Mouse (Mus musculus) CD4-positive, CD25-positive, alpha-beta regulatory T cell, adult 2 months (primary cell): ENCODE results near the gene Olfr1106.

Experiments used
- DNase-seq: peaks from one replicate; pipeline ENCODE4 v3.0.0-alpha.2; 2012; ENCODE audit warnings: low read depth, low spot score

Olfr1106 gene

DNA sequence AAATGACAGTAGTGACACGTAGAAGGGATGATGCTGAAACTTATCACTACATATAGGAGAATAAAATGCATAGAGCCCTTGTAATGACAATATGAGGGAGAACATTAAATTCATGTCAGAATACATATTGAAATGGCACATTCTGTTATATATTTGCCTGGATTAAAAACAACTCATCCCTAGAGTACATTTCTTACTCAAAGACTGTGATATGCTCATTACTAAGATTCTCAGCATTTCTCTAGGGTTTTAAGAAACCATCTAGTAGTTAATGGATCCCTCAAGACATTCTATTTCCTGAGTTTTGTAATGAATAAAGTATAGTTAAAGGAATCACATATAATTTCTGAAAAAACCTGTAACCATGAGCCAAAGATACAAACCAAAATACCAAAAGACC is at the start of gene Olfr1106:
TSS of gene Olfr1106 (minus strand) at position 101 of the 400 bp plus-strand sequence.
- DNase-seq: no peak

DNA sequence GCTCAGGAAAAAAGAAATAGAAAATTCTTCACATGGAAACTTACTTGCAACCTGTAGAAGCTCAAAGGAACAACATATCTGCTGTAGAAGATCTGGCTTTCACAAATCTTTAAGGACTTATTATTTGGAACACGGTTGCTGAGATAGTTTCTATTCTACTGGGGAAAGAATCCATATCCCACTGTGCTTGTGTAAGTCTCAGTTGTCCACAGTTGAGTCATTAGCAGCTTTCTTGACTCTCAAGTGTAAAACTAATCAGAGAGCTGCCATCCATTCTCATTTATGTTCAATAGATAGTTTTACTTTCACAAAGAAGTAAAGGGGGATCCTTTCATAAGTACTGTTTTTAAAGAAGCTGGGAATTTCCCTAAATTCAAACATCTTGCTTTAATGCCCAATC is 43.8 kb upstream of the Olfr1106 start, which contains the start of gene Olfr1109:
TSS of gene Olfr1109 (minus strand) at position 101 of the 400 bp plus-strand sequence.
- DNase-seq: no peak

DNA sequence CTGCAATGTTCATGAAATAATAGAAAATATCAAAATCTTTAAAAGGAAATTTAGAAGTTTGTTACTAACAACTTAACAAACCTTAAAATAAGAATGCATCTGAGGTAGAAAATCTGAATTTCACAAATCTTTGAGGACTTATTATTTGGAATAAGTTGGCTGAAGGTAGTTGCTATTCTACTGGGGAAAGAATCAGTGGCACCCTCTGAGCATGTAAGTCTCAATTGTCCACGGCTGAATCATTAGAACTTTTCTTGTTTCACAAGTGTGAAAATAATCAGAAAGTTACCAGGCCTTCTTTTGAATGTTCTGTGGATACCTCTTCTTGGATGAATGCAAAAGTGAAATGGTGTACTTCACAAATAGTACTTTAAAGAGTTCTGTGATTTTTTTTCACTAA is 23.6 kb upstream of the Olfr1106 start, which contains the start of gene Olfr1107:
TSS of gene Olfr1107 (minus strand) at position 101 of the 400 bp plus-strand sequence.
- DNase-seq: no peak

DNA sequence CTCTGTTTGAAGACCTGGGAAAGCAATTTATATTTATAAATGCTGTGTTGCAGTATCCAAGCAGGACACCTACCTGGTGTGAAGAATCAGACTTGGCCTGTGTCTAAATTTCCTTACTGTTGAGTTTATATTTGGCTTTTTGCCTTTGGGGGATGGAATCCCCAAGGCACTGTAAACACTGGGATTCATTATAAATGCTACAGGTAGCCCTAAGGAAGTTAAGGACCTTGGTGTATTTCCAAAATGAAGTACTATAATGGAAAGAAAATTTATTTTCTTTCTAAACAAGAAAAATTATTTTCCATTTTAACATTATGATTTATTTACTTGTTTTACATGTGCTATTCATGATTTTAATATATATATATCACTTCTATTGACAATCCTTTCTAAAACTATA is 15.6 kb downstream of the Olfr1106 start, which contains the start of gene Olfr1105:
TSS of gene Olfr1105 (minus strand) at position 101 of the 400 bp plus-strand sequence.
- no peak for DNase-seq

DNA sequence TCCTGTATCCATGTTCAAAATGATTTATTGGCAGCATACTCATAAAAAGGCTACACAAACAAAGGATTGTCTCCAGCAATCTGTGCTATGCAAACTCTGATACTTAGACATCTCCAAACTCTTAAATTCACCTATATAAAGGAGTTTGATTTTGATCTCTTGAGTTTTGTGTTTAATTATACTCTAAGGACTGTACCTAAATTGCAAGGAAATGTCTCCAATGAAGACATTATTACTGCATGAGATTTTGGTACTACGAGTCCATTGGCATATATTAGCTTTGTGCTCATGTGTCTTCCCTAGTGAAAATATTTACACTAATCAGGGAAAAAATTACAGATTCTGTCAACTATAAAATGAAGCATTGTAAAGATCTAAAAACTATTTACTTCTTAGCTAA is 25.1 kb downstream of the Olfr1106 start, which contains the start of gene Olfr1104:
TSS of gene Olfr1104 (minus strand) at position 101 of the 400 bp plus-strand sequence.
- DNase-seq: no peak

DNA sequence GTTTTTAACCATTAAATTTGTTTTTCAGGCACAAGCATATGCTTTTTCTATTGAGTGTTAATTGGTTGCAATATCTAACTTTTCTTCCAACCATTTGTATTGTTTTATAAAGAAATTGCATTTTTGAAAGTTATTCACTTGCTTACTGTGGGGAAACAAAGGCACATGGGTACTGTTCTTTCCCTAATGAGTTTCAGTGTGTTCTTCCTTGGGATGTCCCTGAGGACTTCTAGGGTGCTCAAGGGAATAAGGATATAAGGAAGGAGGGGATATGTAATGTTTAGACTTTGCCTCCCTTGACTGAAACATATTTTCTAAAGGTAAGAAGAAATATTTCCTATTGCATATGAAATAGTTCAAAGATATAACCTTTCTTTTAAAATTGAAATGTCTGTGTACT is 54.0 kb downstream of the Olfr1106 start, which contains the start of gene Olfr1102:
TSS of gene Olfr1102 (plus strand) at position 301 of the 400 bp plus-strand sequence.
- no peak for DNase-seq
